Mouse (Mus musculus) Muller cell, postnatal 12 days (primary cell): Measurements from ENCODE around the gene Txk.

Source experiments
- DNase-seq: peaks from one replicate; pipeline ENCODE4 v3.0.0-alpha.2; 2015; ENCODE audit errors: inconsistent ontology term

Gene Txk

DNA sequence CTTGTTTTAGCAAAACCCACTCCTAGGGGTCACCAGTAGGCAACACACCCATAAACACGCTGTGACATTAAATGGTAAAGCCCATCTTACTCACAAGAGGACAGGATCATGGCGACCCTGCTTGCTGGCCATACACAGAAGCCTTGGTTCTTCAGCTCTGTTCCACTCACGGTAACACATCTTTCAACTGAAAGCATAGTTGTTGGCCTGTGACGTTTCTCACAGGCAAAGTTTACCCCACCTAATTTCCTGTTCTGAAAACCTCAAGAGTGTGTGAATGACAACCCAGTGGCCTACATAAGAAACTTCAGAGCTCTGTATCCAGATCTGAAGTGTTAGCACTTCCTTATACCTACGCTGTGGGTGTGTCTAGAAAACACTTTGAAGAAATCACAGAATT is at the start of gene Txk:
TSS of gene Txk (minus strand) at position 193 of the 400 bp plus-strand sequence.
- no peak for DNase-seq

DNA sequence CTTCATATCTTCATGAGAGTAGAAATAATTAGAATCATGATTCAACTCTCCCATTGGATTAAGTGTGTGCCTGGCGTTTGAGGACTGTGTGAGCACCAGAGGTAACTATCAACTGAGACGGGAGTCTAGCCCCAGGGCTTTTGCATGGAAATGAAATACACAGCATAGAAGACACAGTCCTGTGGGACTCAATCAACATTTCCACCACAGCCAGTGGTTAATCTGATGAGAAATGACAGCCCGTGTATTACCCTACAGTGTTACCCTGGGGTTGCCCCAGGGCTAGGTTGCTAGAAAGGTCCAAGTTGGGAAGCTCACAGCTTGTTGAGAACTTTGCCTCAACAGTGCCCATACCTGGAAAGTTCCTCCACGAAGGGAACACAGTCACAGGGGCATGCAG is 46.0 kb upstream of the Txk start:
- DNase-seq: no peak

DNA sequence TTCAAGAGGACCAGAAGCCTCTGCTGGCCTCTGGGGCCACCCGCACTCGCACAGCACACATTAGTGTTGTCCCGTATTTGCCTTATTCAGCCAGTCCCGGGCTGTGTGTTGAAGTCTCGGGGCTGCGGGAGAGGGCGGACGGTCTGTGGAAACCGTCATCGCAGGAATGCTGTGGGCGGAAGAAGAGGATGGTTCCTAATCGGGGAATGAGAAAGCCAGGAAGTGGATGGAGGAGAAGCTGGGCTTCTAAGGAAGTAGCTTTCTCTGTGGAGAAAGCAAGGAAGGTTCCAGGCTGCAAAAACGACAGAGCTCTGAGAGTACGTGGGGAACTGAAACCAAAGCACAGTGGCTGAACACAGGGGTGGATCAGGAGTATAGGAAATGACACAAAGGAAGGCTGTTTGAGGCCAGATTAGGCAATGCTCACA is 43.6 kb upstream of the Txk start:
- DNase-seq: peak; percentile 39

DNA sequence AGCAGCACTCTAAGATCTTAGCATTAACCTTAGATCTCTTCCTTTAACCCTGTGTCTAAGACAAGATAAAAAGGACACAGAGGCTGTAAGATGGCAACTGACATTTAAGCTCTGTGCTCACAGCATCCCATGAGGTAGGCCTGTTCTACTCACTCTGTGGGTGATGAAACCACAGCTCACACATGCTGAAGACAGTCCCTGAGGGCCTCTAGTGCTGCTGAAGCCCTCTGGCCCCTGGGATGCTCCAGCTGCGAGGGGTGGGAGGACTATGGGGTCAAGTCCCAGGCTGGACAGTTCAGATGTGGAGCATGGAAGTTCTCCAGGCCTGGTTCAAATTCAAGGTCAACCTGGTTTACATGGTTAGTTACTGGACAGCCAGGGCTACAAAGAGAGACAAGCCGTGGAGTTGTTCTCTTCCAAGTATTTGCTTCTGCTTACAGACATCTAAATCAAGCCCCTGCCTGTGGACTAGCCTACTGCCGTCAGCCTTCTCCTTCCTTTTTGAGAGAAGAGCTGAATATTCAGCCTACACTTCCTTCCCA is 40.8 kb upstream of the Txk start:
- DNase-seq: no peak

DNA sequence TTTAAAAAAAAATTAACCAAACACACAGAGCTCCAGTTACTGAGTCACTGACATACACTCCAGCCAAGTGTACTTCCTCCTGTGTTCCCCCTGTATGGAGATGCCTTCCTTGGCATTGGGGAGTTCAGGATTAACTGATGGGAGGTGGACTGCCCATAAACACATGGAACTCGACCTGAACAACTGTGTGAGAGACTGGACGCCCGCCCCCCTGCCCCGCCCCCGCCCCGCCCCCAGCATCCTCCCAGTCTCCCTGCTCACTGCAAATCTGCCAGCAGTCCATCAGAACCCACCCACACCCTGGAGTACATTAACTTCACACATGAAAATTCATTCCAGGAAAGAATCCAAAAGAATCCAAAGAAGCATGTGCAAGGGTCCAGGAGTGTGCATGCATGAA is 39.2 kb upstream of the Txk start:
- DNase-seq: no peak

DNA sequence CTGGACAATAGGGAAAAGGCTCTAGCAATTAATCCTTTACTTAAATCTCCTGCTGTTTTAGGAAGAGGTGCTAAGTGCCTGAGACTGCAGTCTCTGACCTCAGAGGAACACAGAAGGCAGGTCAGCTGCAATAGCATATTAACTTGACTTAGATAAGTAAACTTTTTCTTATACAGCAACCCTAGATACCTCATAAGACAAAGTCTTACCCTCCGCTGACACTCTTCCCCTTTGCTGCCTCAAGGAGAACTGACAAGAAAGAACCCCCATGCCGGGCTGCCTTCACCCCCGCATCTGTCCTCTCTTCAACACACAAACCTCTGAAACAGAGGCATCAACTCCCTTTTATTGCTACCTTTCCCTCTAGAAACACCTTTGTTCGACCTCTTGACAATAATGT is 38.8 kb upstream of the Txk start:
- no peak for DNase-seq

DNA sequence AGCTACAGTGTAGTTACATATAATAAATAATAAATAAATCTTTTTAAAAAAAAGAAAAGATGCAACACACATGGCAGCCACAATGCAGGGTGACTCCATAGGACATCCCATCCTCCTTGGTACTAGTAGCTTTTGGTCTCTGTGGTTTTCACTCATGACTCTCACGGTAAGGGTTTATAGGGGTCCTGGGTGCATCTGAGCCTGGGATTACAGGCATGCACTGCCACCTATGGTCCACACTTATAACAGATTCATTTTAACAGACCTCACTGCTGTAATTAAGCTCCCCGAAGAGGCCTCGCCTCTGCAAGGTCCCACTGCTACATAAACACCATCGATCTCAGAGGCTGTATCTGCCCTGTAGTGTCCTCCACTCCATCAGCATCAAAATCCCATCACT is 32.9 kb upstream of the Txk start:
- DNase-seq: no peak

DNA sequence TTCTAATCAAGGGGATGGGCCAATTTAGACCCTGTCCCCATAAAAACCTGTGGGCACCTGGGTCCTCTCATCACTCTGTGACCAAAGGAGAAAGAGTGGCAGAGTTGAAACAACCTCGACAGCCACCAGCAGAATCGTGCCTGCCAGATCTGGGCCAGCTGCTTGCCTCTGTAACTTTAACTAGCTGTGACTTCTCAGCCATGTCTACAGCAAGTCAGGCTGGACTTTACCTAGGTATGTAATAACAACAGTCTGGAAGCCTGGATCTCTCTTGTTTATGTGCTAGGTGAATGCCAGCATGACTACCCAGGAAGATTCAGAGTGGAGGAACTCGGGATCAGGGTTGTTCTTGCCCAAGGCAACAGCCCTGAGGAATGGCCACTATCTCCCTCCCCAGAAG is 32.1 kb upstream of the Txk start:
- no peak for DNase-seq

DNA sequence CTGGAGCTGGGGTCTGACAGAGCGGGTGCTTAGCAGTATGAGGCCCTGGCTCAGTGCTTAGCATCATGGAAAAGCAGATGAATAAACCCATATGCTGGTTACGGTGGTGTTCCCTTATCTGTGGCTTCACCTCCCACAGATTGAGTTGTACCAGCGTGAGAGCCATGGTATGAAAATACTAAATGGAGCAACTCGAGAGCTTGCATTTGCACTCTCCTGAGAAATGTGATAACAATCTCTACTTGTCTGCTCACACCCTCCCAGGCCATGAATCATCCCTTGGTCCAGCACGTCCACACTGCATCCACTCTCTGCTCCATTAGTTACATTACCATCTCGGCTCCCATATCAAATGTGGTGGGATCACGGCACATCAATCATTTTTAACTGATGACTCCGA is 31.4 kb upstream of the Txk start:
- no peak for DNase-seq

DNA sequence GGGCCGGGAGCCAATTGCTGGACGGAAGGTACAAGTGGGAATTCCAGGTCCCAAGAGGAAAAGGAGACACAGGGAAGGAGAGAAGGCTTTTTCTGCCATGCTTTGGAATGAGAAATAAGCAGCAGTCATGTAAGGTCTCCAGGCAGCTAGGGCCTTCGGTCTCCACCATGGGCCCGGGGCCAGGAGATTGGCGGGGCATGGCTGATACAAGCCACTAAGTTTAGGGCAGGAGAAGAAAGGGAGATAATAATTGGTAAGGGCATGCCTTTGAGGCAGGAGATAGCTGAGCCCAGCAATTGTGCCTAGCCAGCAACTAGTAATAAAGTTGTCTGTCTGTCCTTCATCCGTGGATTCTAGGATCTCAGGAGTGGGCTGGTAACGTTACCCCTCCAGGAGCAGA is 30.5 kb upstream of the Txk start:
- DNase-seq: no peak

DNA sequence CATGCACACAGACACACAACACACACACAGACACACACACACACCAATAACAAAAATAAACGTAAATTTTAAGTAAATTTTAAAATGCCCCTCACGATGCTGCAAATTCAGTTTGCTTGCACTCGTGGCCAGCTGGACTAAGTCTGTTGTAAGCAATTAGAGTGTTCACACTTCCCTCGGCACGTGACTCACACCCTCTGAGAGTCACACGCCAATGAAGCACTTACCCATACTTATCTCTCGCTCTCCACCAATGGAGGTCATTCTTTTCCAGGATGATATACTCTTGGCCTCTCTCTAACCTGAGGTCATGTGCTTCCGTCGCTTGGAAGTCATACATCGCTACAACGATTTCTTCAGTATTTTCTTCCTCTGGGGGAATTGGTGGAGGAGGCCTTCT is 29.2 kb upstream of the Txk start:
- no peak for DNase-seq

DNA sequence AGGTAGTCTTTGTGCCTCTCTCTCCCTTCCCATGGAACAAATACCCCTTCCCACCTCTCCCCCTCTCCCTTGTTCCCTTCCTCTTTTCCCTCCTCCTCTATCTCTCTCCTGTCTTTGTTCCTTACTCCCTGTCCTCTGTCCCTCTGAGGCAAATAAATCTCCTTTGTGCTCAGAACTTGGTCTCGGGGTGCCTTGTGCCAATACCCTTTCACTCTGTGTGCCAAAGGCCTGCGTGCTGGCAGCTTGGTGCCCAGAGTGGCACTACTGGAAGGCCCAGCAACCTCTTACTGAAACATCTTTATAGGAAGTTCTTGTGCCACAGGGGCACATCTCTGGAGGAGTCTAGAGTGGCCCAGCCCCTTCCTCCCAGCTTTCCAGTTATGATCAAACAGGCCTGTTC is 24.0 kb upstream of the Txk start:
- DNase-seq: no peak

DNA sequence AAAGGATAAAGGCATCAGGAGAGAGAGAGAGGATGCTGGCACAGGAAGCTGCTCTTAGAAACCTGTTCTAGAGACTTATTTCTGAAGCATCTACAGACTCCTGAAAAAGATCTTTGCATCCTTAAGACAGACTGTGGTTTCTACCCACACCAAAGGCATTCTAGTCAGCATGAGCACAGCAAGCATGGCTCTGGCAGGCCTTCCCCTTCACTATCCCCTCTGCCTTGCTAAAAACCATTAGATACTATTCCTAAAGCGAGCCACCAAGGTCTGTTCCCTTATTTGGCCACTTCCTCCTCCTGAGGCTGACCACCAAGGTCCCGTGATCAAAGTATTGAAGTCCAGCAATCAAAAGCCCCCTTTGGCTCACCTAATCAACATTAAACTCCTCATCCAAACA is 23.6 kb upstream of the Txk start:
- no peak for DNase-seq

DNA sequence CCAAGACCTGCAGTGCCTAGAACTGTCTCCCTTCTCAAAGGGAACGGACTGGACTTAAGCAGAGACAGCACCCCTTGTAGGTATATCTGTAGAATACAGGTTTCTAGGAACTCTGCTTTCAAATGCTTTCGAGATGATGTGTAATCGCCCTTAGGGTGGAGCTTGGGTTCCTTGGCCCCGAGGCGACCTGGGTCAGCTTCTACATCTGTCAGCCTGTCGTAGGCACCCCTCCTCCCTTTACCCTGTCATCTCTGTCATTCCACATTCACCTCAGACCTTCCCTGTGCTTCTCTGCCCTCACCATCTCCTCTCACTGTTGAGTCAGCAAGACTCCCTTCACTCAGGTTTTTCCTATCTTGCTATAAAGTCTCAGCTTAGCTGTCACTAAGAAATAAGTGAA is 17.3 kb upstream of the Txk start:
- DNase-seq: no peak

DNA sequence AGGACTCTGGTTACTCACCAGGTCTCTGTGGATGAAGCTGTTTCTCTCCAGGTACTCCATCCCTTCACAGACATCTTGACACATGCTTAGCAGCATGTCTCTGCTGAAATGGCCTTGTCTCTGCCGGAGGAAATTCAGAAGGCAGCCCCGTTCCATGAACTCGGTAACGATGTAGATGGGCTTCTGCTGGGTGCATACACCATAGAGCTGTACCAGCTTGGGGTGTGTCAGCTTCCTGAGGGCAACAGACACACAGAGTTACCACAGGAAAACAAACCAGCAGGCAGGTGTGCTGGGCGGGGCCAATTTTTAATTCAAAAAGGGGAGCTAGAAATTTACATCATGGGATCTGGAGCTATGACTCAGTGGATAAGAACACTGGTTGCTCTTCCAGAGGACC is 11.0 kb upstream of the Txk start:
- no peak for DNase-seq

DNA sequence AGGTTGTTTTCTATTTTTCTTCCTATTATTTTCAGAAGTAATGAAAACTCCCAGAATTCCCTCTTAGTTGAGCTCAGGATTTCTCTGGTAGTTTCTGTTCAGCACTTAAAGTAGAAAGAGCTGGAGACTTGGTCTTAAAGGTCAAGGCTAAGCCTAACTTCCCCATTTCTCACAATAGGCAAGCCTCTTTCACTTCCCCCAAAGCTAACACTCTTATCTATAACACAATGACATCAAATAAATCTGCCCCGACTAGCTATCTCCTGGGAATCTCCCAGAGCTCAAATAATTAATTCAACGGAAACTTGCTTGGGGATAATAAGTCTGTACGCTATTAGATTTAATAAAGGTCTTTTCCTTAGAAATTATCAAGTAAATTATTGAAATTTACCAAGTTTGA is 10.4 kb upstream of the Txk start:
- no peak for DNase-seq

DNA sequence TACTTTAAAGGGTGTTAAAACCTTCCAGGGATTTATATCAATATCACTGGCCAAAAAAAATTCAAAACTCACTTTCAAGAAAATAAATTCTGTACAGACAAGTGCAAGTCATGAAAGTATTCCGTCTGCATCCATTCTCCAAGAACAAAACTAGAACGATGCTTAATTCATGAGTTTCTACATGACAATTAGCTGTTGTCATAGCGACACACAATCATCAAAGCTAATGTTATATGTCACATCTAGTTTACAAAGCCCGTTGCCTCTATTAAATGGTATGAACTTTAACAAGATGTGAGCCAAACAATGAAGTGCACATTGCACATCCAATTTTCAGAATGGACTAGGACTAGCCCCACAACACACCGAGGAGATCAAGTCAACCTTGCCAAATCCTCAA is 9.2 kb upstream of the Txk start:
- DNase-seq: no peak

DNA sequence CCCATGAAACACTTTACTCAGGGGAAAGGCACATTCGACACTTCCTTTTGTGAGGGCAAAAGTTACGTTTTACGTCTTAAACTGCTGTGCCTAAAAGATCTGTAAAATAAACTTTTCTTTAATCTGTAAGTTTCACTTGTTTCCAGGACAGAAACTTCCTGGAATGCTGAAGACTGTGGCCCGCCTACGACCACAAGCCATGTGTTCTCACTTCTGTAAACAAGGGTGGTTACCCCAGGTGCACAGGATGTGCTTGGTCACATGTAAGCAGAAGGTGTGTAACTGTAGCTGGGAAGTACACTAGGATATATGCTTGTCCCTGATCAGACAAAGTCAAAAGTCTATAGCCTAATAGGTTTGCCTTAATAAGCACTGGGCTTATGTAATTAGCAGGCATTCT is 8.7 kb upstream of the Txk start:
- peak; percentile 4 for DNase-seq

DNA sequence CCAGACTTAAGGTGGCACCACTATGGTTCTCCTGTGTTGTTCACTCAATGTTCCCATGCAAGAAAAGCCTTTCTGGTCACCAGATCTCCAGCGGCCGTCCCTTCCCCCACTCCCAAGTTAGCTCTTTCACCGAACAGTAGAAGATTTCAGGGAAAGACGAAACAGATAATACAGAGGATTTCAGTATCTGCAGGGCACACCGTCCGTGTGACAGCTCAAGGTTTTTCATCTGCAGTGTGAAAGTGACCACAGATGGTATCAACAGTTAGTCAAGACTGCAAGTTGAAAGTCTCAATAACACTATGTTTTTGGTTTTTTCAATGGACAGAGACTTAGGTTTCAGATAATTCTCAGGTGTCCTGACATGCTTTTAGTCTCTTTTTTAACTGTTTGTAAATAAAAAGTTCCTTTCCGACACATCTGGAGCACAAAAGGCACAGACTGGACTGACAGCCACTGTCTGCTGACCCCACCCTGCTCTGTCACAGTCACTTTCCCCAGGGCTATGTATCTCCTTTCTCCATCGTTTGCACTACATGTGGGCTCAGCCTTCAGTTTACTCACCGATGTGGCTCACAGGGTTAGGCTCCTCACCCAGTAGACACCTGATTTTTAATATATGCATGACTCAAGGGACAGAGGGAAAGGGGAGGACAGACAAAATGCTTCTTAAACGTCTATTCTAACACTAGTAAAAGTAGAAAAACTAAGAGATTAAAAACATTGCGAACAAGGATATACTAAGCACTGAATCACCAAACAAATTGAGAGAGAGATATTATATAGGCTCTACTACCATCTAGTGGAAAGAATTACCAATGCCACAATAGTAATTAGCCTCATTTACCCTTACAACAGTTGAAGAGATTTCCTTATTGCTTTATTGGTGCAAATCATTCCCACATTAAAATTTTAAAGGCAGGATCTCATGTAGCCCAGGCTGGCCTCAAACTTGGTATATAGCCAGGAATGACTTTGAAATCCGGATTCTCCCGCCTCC is 6.6 kb upstream of the Txk start:
- peak; percentile 29 for DNase-seq

DNA sequence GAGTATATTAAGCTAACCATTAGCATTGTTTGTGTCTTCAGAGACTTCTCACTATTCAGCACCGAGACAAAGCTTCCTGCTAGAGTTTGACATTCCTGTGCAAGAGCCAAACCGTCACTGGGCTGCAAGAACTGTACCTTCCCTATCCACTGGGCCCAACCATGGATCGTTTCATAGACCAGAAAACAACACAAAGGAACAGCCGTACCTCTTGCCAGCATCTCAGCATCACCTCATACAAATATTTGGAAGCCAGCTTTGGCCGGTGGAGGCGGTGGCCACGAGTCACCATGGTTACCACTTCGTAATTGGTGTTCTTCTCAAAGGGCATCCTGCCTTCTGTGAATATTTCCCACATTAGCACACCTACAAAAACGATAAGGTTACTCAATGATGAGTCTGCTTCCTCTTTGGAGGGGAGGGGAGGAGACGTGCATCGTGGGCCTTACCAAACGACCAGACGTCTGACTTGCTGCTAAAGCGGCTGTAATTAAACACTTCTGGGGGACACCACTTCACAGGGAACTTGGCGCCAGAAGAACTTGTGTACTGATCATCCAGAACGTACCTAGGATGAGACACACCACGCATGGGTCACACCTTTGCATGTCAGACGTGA is 4.7 kb upstream of the Txk start:
- peak; percentile 88 for DNase-seq

DNA sequence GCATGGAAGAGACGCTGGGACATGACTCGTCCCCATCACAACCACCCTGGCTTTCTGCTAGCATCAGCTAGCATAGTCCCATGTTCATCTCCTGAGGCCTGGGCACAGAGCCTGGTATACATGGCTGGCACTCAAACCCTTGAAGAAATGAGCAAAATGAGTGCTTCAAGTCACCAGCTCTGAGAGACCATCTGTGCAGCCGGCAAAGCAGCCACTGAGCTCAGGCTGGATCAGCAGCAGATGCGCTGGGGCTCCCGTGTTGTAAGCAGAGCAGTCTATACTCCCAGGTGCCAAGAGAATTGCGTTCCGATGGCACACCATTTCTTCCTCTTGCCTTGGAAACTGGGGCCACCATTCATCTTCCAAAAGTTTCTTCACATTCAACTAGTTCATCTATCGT is 3.4 kb upstream of the Txk start:
- no peak for DNase-seq

DNA sequence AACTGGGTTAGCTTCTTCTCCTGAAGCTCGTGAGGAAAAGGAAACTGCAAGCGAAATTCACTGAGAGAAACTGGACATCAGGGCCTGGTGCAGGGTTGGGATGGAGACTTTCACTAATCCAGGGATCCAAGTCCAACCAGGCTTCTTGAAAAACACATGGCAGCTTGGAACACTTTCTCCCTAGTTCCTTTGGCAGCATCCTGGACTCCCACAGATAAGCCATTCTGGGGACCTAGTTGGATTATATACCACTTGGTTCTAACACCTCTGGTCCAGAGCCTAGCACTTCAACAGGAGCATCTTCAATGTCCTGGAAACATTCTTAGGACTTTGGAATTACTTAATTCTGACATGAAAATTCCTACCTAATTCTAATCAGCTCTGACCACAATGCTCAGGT is 2.5 kb upstream of the Txk start:
- no peak for DNase-seq
